Mouse (Mus musculus): ENCODE data around the gene Noxo1. TPM values are rescaled to one million over a fixed set of nuclear protein-coding genes. Genes with fewer than 3 reads are reported as not detected.

Noxo1 gene
- polyA plus RNA-seq, 1 experiment from 2014 or later: 2.0 TPM

- no peak overlapping the region for H3K4me2 ChIP-seq (ENCODE audit: low read length)
- no peak overlapping the region for H3K27ac ChIP-seq (ENCODE audit: low read length)
- ATAC-seq: no peak
- no peaks in the 10 kb centered on the region for H3K36me3 ChIP-seq (ENCODE audit: control insufficient read depth, insufficient read depth)
- WGBS: 90% methylated on average over 21 of the region's 21 CpGs
- peaks cover 10% of the 10 kb centered on the region for H3K4me1 ChIP-seq (replicated peaks; ENCODE audit: control insufficient read depth, insufficient read depth, low read length)
- H3K9ac ChIP-seq (replicated peaks; ENCODE audit: low read depth, low read length): 0 out of 2 replicates have a peak overlapping the region, but pooled peaks have one; percentile 24
- H3K9me3 ChIP-seq (ENCODE audit: control insufficient read depth, low read length): no peaks in the 10 kb centered on the region
- H3K4me3 ChIP-seq (replicated peaks; ENCODE audit: low read length): no peak overlapping the region
- no peaks in the 10 kb centered on the region for H3K27me3 ChIP-seq (replicated peaks; ENCODE audit: control insufficient read depth, insufficient read depth, low read length)
Measured at GRCm38 (mm10) chr17:24733434-24734050, 37.5 kb downstream of the Noxo1 start.

- H3K4me1 ChIP-seq (replicated peaks; ENCODE audit: control insufficient read depth, insufficient read depth, low read length): peaks cover 10% of the 10 kb centered on the region
- H3K4me2 ChIP-seq (ENCODE audit: low read length): no peak overlapping the region
- H3K4me3 ChIP-seq (replicated peaks; ENCODE audit: low read length): no peak overlapping the region
- no peaks in the 10 kb centered on the region for H3K9me3 ChIP-seq (ENCODE audit: control insufficient read depth, low read length)
- no peak overlapping the region for H3K27ac ChIP-seq (ENCODE audit: low read length)
- 88% methylated on average over 1 of the region's 1 CpGs for WGBS
- no peak for ATAC-seq
- H3K36me3 ChIP-seq (ENCODE audit: control insufficient read depth, insufficient read depth): no peaks in the 10 kb centered on the region
- no peaks in the 10 kb centered on the region for H3K27me3 ChIP-seq (replicated peaks; ENCODE audit: control insufficient read depth, insufficient read depth, low read length)
- no peak overlapping the region for H3K9ac ChIP-seq (replicated peaks; ENCODE audit: low read depth, low read length)
Measured at GRCm38 (mm10) chr17:24734513-24734912, 38.5 kb downstream of the Noxo1 start.

GRCm38 (mm10) chr17:24735446-24735845 is 39.4 kb downstream of the Noxo1 start:
- no peak overlapping the region for H3K4me2 ChIP-seq (ENCODE audit: low read length)
- no peaks in the 10 kb centered on the region for H3K36me3 ChIP-seq (ENCODE audit: control insufficient read depth, insufficient read depth)
- no peak overlapping the region for H3K27ac ChIP-seq (ENCODE audit: low read length)
- H3K4me1 ChIP-seq (replicated peaks; ENCODE audit: control insufficient read depth, insufficient read depth, low read length): peaks cover 10% of the 10 kb centered on the region
- no peak overlapping the region for H3K9ac ChIP-seq (replicated peaks; ENCODE audit: low read depth, low read length)
- H3K9me3 ChIP-seq (ENCODE audit: control insufficient read depth, low read length): no peaks in the 10 kb centered on the region
- WGBS: 91% methylated on average over 7 of the region's 7 CpGs
- no peaks in the 10 kb centered on the region for H3K27me3 ChIP-seq (replicated peaks; ENCODE audit: control insufficient read depth, insufficient read depth, low read length)
- ATAC-seq: no peak
- no peak overlapping the region for H3K4me3 ChIP-seq (replicated peaks; ENCODE audit: low read length)

- Histone ChIP-seq H3K27me3 (replicated peaks; ENCODE audit: control insufficient read depth, insufficient read depth, low read length) (no peaks in the 10 kb centered on the region), H3K9ac (replicated peaks; ENCODE audit: low read depth, low read length) (peak within 1 kb of the TSS; percentile 65), H3K36me3 (ENCODE audit: control insufficient read depth, insufficient read depth) (no peaks in the 10 kb centered on the region), H3K4me1 (replicated peaks; ENCODE audit: control insufficient read depth, insufficient read depth, low read length) (peaks cover 10% of the 10 kb centered on the region), H3K27ac (ENCODE audit: low read length) (peak within 1 kb of the TSS; percentile 31; the same call in 1 of the 2 replicates), H3K9me3 (ENCODE audit: control insufficient read depth, low read length) (no peaks in the 10 kb centered on the region), H3K4me3 (replicated peaks; ENCODE audit: low read length) (peak within 1 kb of the TSS; percentile 66), H3K4me2 (ENCODE audit: low read length) (peak within 1 kb of the TSS; percentile 91)
- ATAC-seq: peak; percentile 98
- WGBS: 3% methylated on average over 29 of the region's 29 CpGs
Measured at GRCm38 (mm10) chr17:24736330-24737051, 40.5 kb downstream of the Noxo1 start, which contains the start of gene Msrb1. TSS of gene Msrb1 (plus strand) at chr17:24736642.

- H3K9me3 ChIP-seq (ENCODE audit: control insufficient read depth, low read length): no peaks in the 10 kb centered on the region
- H3K4me2 ChIP-seq (ENCODE audit: low read length): peak overlapping the region; percentile 91
- peaks cover 10% of the 10 kb centered on the region for H3K4me1 ChIP-seq (replicated peaks; ENCODE audit: control insufficient read depth, insufficient read depth, low read length)
- H3K27me3 ChIP-seq (replicated peaks; ENCODE audit: control insufficient read depth, insufficient read depth, low read length): no peaks in the 10 kb centered on the region
- WGBS: 23% methylated on average over 8 of the region's 8 CpGs
- peak overlapping the region; percentile 65 for H3K9ac ChIP-seq (replicated peaks; ENCODE audit: low read depth, low read length)
- H3K36me3 ChIP-seq (ENCODE audit: control insufficient read depth, insufficient read depth): no peaks in the 10 kb centered on the region
- H3K27ac ChIP-seq (ENCODE audit: low read length): no peak overlapping the region
- no peak for ATAC-seq
- H3K4me3 ChIP-seq (replicated peaks; ENCODE audit: low read length): peak overlapping the region; percentile 66
Measured at GRCm38 (mm10) chr17:24737135-24737810, 41.2 kb downstream of the Noxo1 start.

GRCm38 (mm10) chr17:24738238-24738637 is 42.2 kb downstream of the Noxo1 start:
- Histone ChIP-seq H3K9me3 (ENCODE audit: control insufficient read depth, low read length) (no peaks in the 10 kb centered on the region), H3K4me3 (replicated peaks; ENCODE audit: low read length) (no peak overlapping the region), H3K36me3 (ENCODE audit: control insufficient read depth, insufficient read depth) (no peaks in the 10 kb centered on the region), H3K9ac (replicated peaks; ENCODE audit: low read depth, low read length) (no peak overlapping the region), H3K4me2 (ENCODE audit: low read length) (no peak overlapping the region), H3K27ac (ENCODE audit: low read length) (no peak overlapping the region), H3K27me3 (replicated peaks; ENCODE audit: control insufficient read depth, insufficient read depth, low read length) (no peaks in the 10 kb centered on the region), H3K4me1 (replicated peaks; ENCODE audit: control insufficient read depth, insufficient read depth, low read length) (peaks cover 10% of the 10 kb centered on the region)
- no peak for ATAC-seq
- 82% methylated on average over 4 of the region's 4 CpGs for WGBS

- Histone ChIP-seq H3K4me3 (replicated peaks; ENCODE audit: low read length) (no peak overlapping the region), H3K4me2 (ENCODE audit: low read length) (no peak overlapping the region), H3K4me1 (replicated peaks; ENCODE audit: control insufficient read depth, insufficient read depth, low read length) (peaks cover 10% of the 10 kb centered on the region), H3K27ac (ENCODE audit: low read length) (no peak overlapping the region), H3K36me3 (ENCODE audit: control insufficient read depth, insufficient read depth) (no peaks in the 10 kb centered on the region), H3K9ac (replicated peaks; ENCODE audit: low read depth, low read length) (no peak overlapping the region), H3K9me3 (ENCODE audit: control insufficient read depth, low read length) (no peaks in the 10 kb centered on the region), H3K27me3 (replicated peaks; ENCODE audit: control insufficient read depth, insufficient read depth, low read length) (no peaks in the 10 kb centered on the region)
- 83% methylated on average over 8 of the region's 8 CpGs for WGBS
- ATAC-seq: no peak
Measured at GRCm38 (mm10) chr17:24739926-24740325, 43.9 kb downstream of the Noxo1 start.

GRCm38 (mm10) chr17:24742307-24742706 is 46.3 kb downstream of the Noxo1 start:
- no peaks in the 10 kb centered on the region for H3K36me3 ChIP-seq (ENCODE audit: control insufficient read depth, insufficient read depth)
- no peak for ATAC-seq
- H3K27ac ChIP-seq (ENCODE audit: low read length): no peak overlapping the region
- no peaks in the 10 kb centered on the region for H3K9me3 ChIP-seq (ENCODE audit: control insufficient read depth, low read length)
- 0 out of 2 replicates have a peak, but pooled peaks cover under 1% of the 10 kb centered on the region for H3K4me1 ChIP-seq (replicated peaks; ENCODE audit: control insufficient read depth, insufficient read depth, low read length)
- H3K4me3 ChIP-seq (replicated peaks; ENCODE audit: low read length): no peak overlapping the region
- H3K9ac ChIP-seq (replicated peaks; ENCODE audit: low read depth, low read length): no peak overlapping the region
- H3K4me2 ChIP-seq (ENCODE audit: low read length): no peak overlapping the region
- 87% methylated on average over 8 of the region's 8 CpGs for WGBS
- H3K27me3 ChIP-seq (replicated peaks; ENCODE audit: control insufficient read depth, insufficient read depth, low read length): no peaks in the 10 kb centered on the region

GRCm38 (mm10) chr17:24743896-24744295 is 47.9 kb downstream of the Noxo1 start:
- no peaks in the 10 kb centered on the region for H3K36me3 ChIP-seq (ENCODE audit: control insufficient read depth, insufficient read depth)
- WGBS: 81% methylated on average over 5 of the region's 5 CpGs
- no peak overlapping the region for H3K27ac ChIP-seq (ENCODE audit: low read length)
- H3K9ac ChIP-seq (replicated peaks; ENCODE audit: low read depth, low read length): no peak overlapping the region
- H3K9me3 ChIP-seq (ENCODE audit: control insufficient read depth, low read length): no peaks in the 10 kb centered on the region
- no peaks in the 10 kb centered on the region for H3K4me1 ChIP-seq (replicated peaks; ENCODE audit: control insufficient read depth, insufficient read depth, low read length)
- ATAC-seq: no peak
- H3K4me3 ChIP-seq (replicated peaks; ENCODE audit: low read length): no peak overlapping the region
- H3K4me2 ChIP-seq (ENCODE audit: low read length): no peak overlapping the region
- no peaks in the 10 kb centered on the region; the same call in 1 of the 2 replicates for H3K27me3 ChIP-seq (replicated peaks; ENCODE audit: control insufficient read depth, insufficient read depth, low read length)
